Mouse (Mus musculus) CH12.LX (cell line): ENCODE results near the gene Man2b2. TPM values are rescaled to one million over a fixed set of nuclear protein-coding genes. Genes with fewer than 3 reads are reported as not detected.
A peak's percentile ranks its signal among the peaks of the same experiment; 100 is the strongest.
"Not testable (repeated sequence)": the region's sequence is repeated elsewhere in the genome, so short reads cannot be mapped to it uniquely, and the experiment has no call there.

Experiments used
- DNase-seq: peaks from one replicate; pipeline ENCODE4 v3.0.0-alpha.2; 2013; ENCODE audit errors: extremely low read depth
- H3K27ac ChIP-seq: 2 replicates; pipeline ENCODE4 v1.5.1; 2012; ENCODE audit warnings: low read depth, mild to moderate bottlenecking, control low read depth, moderate library complexity; ENCODE audit not compliant: insufficient read depth
- H3K27me3 ChIP-seq: replicated peaks from 2 replicates; pipeline ENCODE3; 2012; ENCODE audit warnings: inconsistent platforms
- H3K36me3 ChIP-seq, 2 experiments: replicated peaks in 1 of 2; 2 replicates each; pipeline versions ENCODE3 to v1.6.1; 2012; ENCODE audit warnings: inconsistent platforms in 1 of 2, low read length in 1 of 2, mild to moderate bottlenecking in 1 of 2, mixed read lengths in 1 of 2, moderate library complexity in 1 of 2; ENCODE audit not compliant: control insufficient read depth in 1 of 2, insufficient read depth in 1 of 2
- H3K4me1 ChIP-seq, 2 experiments: 2 replicates each; pipeline ENCODE4 v1.6.1; 2012; ENCODE audit warnings: inconsistent platforms in 1 of 2, moderate library complexity in 1 of 2; ENCODE audit not compliant: insufficient read depth in 2 of 2, control insufficient read depth in 1 of 2
- H3K4me2 ChIP-seq: 2 replicates; pipeline ENCODE4 v1.6.1; 2012; ENCODE audit warnings: low read depth, mild to moderate bottlenecking, control low read depth; ENCODE audit not compliant: poor library complexity, insufficient read depth, severe bottlenecking
- H3K4me3 ChIP-seq, 3 experiments: fragments of 150-350 bp in 1 of 3; sonication (generic) in 1 of 3; replicated peaks in 1 of 3; 2 replicates each; pipeline versions ENCODE3 to v1.5.1; 2011 to 2012; ENCODE audit warnings: low read depth in 2 of 3, low read length in 2 of 3, mild to moderate bottlenecking in 2 of 3, moderate library complexity in 2 of 3, control low read depth in 1 of 3, improper control_type of control experiment in 1 of 3, inconsistent platforms in 1 of 3, mixed read lengths in 1 of 3; ENCODE audit not compliant: poor library complexity in 1 of 3
- H3K79me2 ChIP-seq: replicated peaks from 2 replicates; pipeline ENCODE4 v1.6.1; 2012; ENCODE audit warnings: mild to moderate bottlenecking, moderate library complexity; ENCODE audit not compliant: control insufficient read depth, poor library complexity, insufficient read depth, severe bottlenecking; ENCODE audit errors: extremely low read depth
- H3K9ac ChIP-seq: 2 replicates; pipeline ENCODE4 v1.6.1; 2012; ENCODE audit warnings: low read depth, mild to moderate bottlenecking, control low read depth, moderate library complexity; ENCODE audit not compliant: insufficient read depth
- H3K9me3 ChIP-seq: replicated peaks from 2 replicates; pipeline ENCODE3; 2012; ENCODE audit warnings: low read length, inconsistent platforms, mixed read lengths
- BHLHE40 ChIP-seq: IDR thresholded peaks from 2 replicates; pipeline ENCODE4 v1.6.1; 2011; ENCODE audit warnings: mild to moderate bottlenecking, low read depth, low read length, improper control_type of control experiment
- CHD1 ChIP-seq: IDR thresholded peaks from 2 replicates; pipeline ENCODE4 v1.6.1; 2012; ENCODE audit warnings: low read depth, low read length, improper control_type of control experiment, inconsistent platforms
- CHD2 ChIP-seq: IDR thresholded peaks from 2 replicates; pipeline ENCODE4 v1.6.1; 2011; ENCODE audit warnings: low read length, improper control_type of control experiment
- CTCF ChIP-seq, 2 experiments: IDR thresholded peaks in 1 of 2; conservative IDR thresholded peaks in 1 of 2; 2 replicates each; pipeline ENCODE4 v1.5.1; 2011 to 2012; ENCODE audit warnings: low read depth in 2 of 2, low read length in 2 of 2, improper control_type of control experiment in 1 of 2, inconsistent platforms in 1 of 2, mild to moderate bottlenecking in 1 of 2, moderate library complexity in 1 of 2
- ELF1 ChIP-seq: IDR thresholded peaks from 2 replicates; pipeline ENCODE4 v1.6.1; 2014; ENCODE audit warnings: low read depth, mild to moderate bottlenecking, inconsistent platforms, low read length, improper control_type of control experiment
- ETS1 ChIP-seq: conservative IDR thresholded peaks from 2 replicates; pipeline ENCODE4 v1.6.1; 2012; ENCODE audit warnings: low read depth, mild to moderate bottlenecking, inconsistent platforms, low read length, improper control_type of control experiment, moderate library complexity
- HCFC1 ChIP-seq: IDR thresholded peaks from 2 replicates; pipeline ENCODE4 v1.6.1; 2012; ENCODE audit warnings: low read depth, mild to moderate bottlenecking, inconsistent platforms, low read length, improper control_type of control experiment
- IRF4 ChIP-seq: IDR thresholded peaks from 2 replicates; pipeline ENCODE4 v1.6.1; 2014; ENCODE audit warnings: low read depth, mild to moderate bottlenecking, inconsistent platforms, low read length, improper control_type of control experiment
- JUND ChIP-seq: conservative IDR thresholded peaks from 2 replicates; pipeline ENCODE4 v1.6.1; 2011; ENCODE audit warnings: low read depth, low read length, improper control_type of control experiment
- MAX ChIP-seq: IDR thresholded peaks from 2 replicates; pipeline ENCODE4 v1.6.1; 2011; ENCODE audit warnings: low read length, improper control_type of control experiment
- MEF2A ChIP-seq: IDR thresholded peaks from 2 replicates; pipeline ENCODE4 v1.6.1; 2014; ENCODE audit warnings: low read depth, mild to moderate bottlenecking, inconsistent platforms, low read length, improper control_type of control experiment, borderline replicate concordance
- MXI1 ChIP-seq: IDR thresholded peaks from 2 replicates; pipeline ENCODE4 v1.6.1; 2011; ENCODE audit warnings: mild to moderate bottlenecking, low read depth, low read length, improper control_type of control experiment
- MYC ChIP-seq: IDR thresholded peaks from 2 replicates; pipeline ENCODE4 v1.6.1; 2011; ENCODE audit warnings: low read depth, mild to moderate bottlenecking, improper control_type of control experiment, low read length
- POLR2A ChIP-seq: IDR thresholded peaks from 2 replicates; pipeline ENCODE4 v1.6.1; 2011; ENCODE audit warnings: low read depth, mild to moderate bottlenecking, improper control_type of control experiment, low read length
- TCF12 ChIP-seq: IDR thresholded peaks from 2 replicates; pipeline ENCODE4 v1.6.1; 2014; ENCODE audit warnings: low read depth, mild to moderate bottlenecking, inconsistent platforms, low read length, improper control_type of control experiment
- UBTF ChIP-seq: IDR thresholded peaks from 2 replicates; pipeline ENCODE4 v1.6.1; 2012; ENCODE audit warnings: low read depth, mild to moderate bottlenecking, inconsistent platforms, low read length, improper control_type of control experiment, moderate library complexity
- USF2 ChIP-seq: conservative IDR thresholded peaks from 2 replicates; pipeline ENCODE4 v1.6.1; 2011; ENCODE audit warnings: low read depth, low read length, improper control_type of control experiment
- ZC3H11A ChIP-seq: IDR thresholded peaks from 2 replicates; pipeline ENCODE4 v1.6.1; 2012; ENCODE audit warnings: low read depth, mild to moderate bottlenecking, inconsistent platforms, low read length, improper control_type of control experiment
- dilution Hi-C: fragments of 300-500 bp; cut with MboI; formaldehyde crosslinking; loops from 2 replicates; pipeline ENCODE4 v1.14.3; 2020; ENCODE audit warnings: low sequenced_read_pairs; ENCODE audit not compliant: extremely low pct_unique_long_range_greater_than_20kb, extremely low pct_ligation_motif_present
- in situ Hi-C: fragments of 300-500 bp; cut with MboI; formaldehyde crosslinking; loops from 3 replicates; pipeline ENCODE4 v1.14.3; 2019; ENCODE audit warnings: low sequenced_read_pairs, low pct_ligation_motif_present, low pct_unique_long_range_greater_than_20kb, mixed read lengths
- polyA plus RNA-seq: library from polyadenylated mRNA; unstranded; fragments of >175 nt; gene quantifications from 2 replicates; pipeline ENCODE4 v1.2.1, GENCODE M21; 2012; ENCODE audit warnings: low read depth; ENCODE audit not compliant: insufficient read length
- total RNA-seq, 2 experiments: library from RNA; depleted of rRNA; stranded (reverse); fragments of 300-350 nt in 1 of 2; fragments of >200 nt in 1 of 2; gene quantifications; 2 replicates each; pipeline ENCODE4 v1.2.3; 2012 to 2014

Gene Man2b2
- total and polyA plus RNA-seq, 3 experiments, result 11.9 to 39.4 (median 29.9) TPM

DNA sequence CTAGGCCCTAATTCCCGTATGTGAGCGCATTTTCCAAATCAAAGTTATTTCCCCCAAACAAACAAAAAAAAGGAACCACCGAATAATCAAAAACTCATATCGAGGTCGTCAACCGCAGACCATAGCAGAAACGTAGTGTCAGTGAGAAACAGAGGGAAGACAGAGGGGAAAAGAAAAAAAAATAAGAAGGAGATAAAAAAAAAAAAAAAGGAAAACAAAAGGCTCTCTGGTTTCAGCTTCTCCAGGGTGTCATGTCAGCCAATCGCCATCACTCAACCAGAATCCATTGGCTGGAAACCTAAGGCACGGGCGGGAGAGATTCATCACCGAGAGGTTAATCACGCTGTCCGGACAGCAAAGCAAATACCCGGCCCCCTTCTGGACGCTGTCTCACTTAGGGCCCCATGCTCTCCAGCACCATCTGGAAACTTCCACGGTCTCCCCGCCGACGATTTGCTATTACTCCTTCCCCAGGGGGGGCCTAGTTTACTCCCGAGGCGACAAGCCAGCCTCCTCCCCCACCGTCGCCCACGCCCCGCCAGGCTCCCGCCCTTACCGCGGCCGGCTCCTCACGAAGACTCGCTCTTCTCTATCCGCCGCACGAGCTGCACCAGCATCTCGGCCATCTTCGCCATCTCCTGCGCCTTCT, 34.7 kb downstream of the Man2b2 start:
- peaks cover 15% of the 10 kb centered on the region for H3K27me3 ChIP-seq
- peaks cover 7 to 27% of the 10 kb centered on the region in 2 experiments for H3K36me3 ChIP-seq
- peak overlapping the region; percentile 41; the same call in 1 of the 2 replicates for H3K4me2 ChIP-seq
- peaks cover 4 to 29% of the 10 kb centered on the region in 2 experiments; a peak in 3 of 4 replicates for H3K4me1 ChIP-seq
- peaks cover 18% of the 10 kb centered on the region for H3K79me2 ChIP-seq
- peak overlapping the region; percentile 90 for H3K9ac ChIP-seq
- peak overlapping the region; percentile 92 for H3K27ac ChIP-seq
- peak; percentile 40 for DNase-seq
- H3K4me3 ChIP-seq, result peak overlapping the region; percentile 69 to 96 (median 81)
- TF ChIP-seq MYC (0 out of 2 replicates have a peak, but pooled peaks have one; percentile 16), CHD2 (0 out of 2 replicates have a peak, but pooled peaks have one; percentile 25), MAX (peak; percentile 47; the same call in 1 of the 2 replicates), CTCF (conservative IDR thresholded peaks at IDR 0.05 in 1 of 2, IDR thresholded peaks at IDR 0.05 in 1 of 2; ENCODE audit: low read depth in 2 of 2, low read length in 2 of 2) (peak in 1 of 2 experiments; percentile 4; a peak in 1 of 4 replicates)
- dilution Hi-C loops, in situ Hi-C loops, H3K9me3 ChIP-seq: not testable (repeated sequence)

DNA sequence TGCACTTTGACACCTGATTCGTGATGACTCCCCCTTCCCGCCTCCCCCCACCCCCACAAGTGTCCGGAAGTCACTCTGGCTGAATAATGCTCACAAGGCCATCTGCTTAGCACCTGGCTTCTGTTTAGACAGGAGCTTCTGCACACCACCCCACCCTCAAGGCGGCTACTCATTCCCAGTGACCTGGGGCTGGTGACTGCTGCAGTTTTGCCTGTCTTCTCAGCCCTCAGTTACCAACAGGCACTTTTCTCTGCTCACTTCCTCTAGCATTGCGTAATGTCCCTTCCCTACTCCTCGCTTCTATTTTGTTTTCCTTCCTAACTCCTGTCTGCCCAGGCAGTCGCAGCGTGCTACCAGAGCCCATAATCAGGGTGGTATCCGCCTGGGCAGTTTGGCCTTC, 38.6 kb downstream of the Man2b2 start:
- H3K27ac ChIP-seq, result no peak overlapping the region
- H3K4me1 ChIP-seq, result peaks cover 4 to 28% of the 10 kb centered on the region in 2 experiments; a peak in 3 of 4 replicates

DNA sequence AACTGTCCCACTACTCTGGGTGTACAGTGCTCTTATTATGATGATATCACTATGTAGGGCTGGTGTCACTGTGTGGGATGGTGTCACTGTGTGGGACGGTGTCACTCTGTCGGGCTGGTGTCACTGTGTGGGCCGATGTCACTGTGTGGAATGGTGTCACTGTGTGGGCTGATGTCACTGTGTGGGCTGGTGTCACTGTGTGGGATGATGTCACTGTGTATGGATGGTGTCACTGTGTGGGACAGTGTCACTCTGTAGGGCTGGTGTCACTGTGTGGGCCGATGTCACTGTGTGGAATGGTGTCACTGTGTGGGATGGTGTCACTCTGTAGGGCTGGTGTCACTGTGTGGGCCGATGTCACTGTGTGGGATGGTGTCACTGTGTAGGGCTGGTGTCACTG, 44.4 kb downstream of the Man2b2 start:
- Histone ChIP-seq H3K9me3 (peaks cover 19% of the 10 kb centered on the region), H3K36me3 (peaks cover 0 to 3% of the 10 kb centered on the region in 2 experiments), H3K79me2 (no peaks in the 10 kb centered on the region), H3K4me1 (peaks cover 3 to 7% of the 10 kb centered on the region in 2 experiments; a peak in 3 of 4 replicates), H3K9ac (no peak overlapping the region), H3K4me3 (no peak overlapping the region), H3K27me3 (peaks cover 1% of the 10 kb centered on the region), H3K27ac (no peak overlapping the region), H3K4me2 (no peak overlapping the region)
- TF ChIP-seq POLR2A (no peak), CHD1 (no peak), HCFC1 (no peak), ZC3H11A (no peak), MXI1 (no peak), CTCF (conservative IDR thresholded peaks at IDR 0.05 in 1 of 2, IDR thresholded peaks at IDR 0.05 in 1 of 2; ENCODE audit: low read depth in 2 of 2, low read length in 2 of 2) (no peak), IRF4 (no peak), BHLHE40 (no peak), TCF12 (no peak)
- in situ Hi-C loops, result no loop called here
- dilution Hi-C loops, result no loop called here
- no peak for DNase-seq

More for the DNA sequence above, 38.6 kb downstream of the Man2b2 start:
- H3K79me2 ChIP-seq, result peaks cover 18% of the 10 kb centered on the region
- no peaks in the 10 kb centered on the region for H3K27me3 ChIP-seq
- no peak overlapping the region for H3K4me3 ChIP-seq
- no peak for DNase-seq
- no peak for TF ChIP-seq MEF2A
- TF ChIP-seq UBTF, result no peak
- TF ChIP-seq ELF1, result no peak
- no peak for TF ChIP-seq BHLHE40
- TF ChIP-seq CHD1, result no peak
- no peak for TF ChIP-seq USF2
- no peak for TF ChIP-seq JUND
- TF ChIP-seq ETS1, result no peak
- no peak for TF ChIP-seq IRF4
- H3K9me3 ChIP-seq, result no peaks in the 10 kb centered on the region
- dilution Hi-C loops (no loop called here), in situ Hi-C loops (no loop called here)
- no peak overlapping the region for H3K9ac ChIP-seq
- peaks cover 7 to 28% of the 10 kb centered on the region in 2 experiments for H3K36me3 ChIP-seq
- H3K4me2 ChIP-seq, result no peak overlapping the region
